Mouse (Mus musculus) heart, adult 2 months (tissue): ENCODE measurements around the gene Cyp2d22.

ENCODE experiments used
- CTCF ChIP-seq: fragments of 200-600 bp; IDR thresholded peaks from 2 replicates; pipeline ENCODE4 v1.8.1; 2022; ENCODE audit warnings: antibody characterized with exemption, mild to moderate bottlenecking, moderate library complexity
- EP300 ChIP-seq: fragments of 200-500 bp; IDR thresholded peaks from 2 replicates; pipeline ENCODE4 v1.6.1; 2011; ENCODE audit warnings: low read depth, low read length, control low read depth; ENCODE audit not compliant: insufficient read depth

DNA sequence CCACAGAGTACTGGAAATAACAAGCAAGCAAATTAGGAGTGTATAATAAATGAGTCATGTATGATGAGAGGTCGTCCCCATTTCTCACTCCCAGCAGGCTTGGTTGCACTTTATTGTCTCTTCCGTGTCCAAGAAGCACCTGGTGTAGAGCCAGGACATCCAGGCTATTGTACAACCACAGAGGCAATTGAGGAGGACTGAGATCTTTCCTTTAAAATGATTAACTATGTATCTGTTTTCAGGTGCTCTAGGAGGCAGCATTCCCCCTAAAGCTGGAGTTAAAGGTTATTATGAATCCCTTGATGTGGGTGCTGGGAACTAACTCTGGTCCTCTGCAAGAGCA, 31.1 kb downstream of the Cyp2d22 start:
- no peak for TF ChIP-seq EP300
- TF ChIP-seq CTCF = no peak
